Mouse (Mus musculus) stomach, postnatal 0 days (tissue): ENCODE results near the gene Ice1.

Experiments used
- CTCF ChIP-seq: IDR thresholded peaks from 2 replicates; pipeline ENCODE4 v1.5.1; 2016; ENCODE audit warnings: antibody characterized with exemption, low read depth, mild to moderate bottlenecking, moderate library complexity
- EP300 ChIP-seq: optimal IDR thresholded peaks from 2 replicates; pipeline ENCODE3; 2016; ENCODE audit warnings: antibody characterized with exemption

DNA sequence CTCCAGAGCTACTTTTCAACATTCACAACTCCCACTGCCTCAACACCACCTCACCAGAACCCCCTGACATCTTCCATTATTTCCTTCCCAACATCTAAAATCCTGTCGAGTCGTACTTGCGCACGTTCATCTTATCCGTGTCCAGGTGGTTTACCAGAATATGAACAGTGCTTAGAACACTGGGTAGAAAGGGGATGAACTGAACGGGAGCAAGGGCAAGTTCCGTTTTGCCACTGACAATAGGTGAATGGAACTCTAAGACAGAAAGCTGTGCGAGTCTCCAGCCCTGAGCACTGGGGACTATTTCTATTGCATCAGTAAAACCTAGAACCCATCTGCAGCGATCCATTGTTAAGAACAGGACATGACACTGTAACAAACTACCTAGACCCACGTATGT is 728 bp downstream of the Ice1 start:
- no peak for TF ChIP-seq CTCF
- no peak for TF ChIP-seq EP300
